Mouse (Mus musculus): ENCODE measurements around the gene Gm7361. TPM values are rescaled to one million over a fixed set of nuclear protein-coding genes. Genes with fewer than 3 reads are reported as not detected.

The Gm7361 gene
- polyA plus RNA-seq, 1 experiment from 2014 or later: not detected

Other genes with a start within 250 kb of the Gm7361 start
- gene Gm5862, start 234.8 kb upstream of the Gm7361 start, polyA plus RNA-seq (2015; fragmentation: Nextera tagmentation; extraction: Ambion mirVana): not detected in 2 replicates
- gene Speer4a, start 218.1 kb upstream of the Gm7361 start, polyA plus RNA-seq (2015; fragmentation: Nextera tagmentation; extraction: Ambion mirVana): not detected in 2 replicates
- not detected in 2 replicates for gene Gm7347, start 199.1 kb upstream of the Gm7361 start, polyA plus RNA-seq (2015; fragmentation: Nextera tagmentation; extraction: Ambion mirVana)
- not detected in 2 replicates for gene Gm10471, start 168.4 kb upstream of the Gm7361 start, polyA plus RNA-seq (2015; fragmentation: Nextera tagmentation; extraction: Ambion mirVana)
- gene 5031410I06Rik, start 152.3 kb upstream of the Gm7361 start, polyA plus RNA-seq (2015; fragmentation: Nextera tagmentation; extraction: Ambion mirVana): not detected in 2 replicates
- gene Gm10220, start 136.3 kb upstream of the Gm7361 start, polyA plus RNA-seq (2015; fragmentation: Nextera tagmentation; extraction: Ambion mirVana): 0.06 TPM in 1 of 2 replicates, not detected in the other